Mouse (Mus musculus) heart, embryonic 16.5 days (tissue): ENCODE measurements around the gene Lrtm2. TPM values are rescaled to one million over a fixed set of nuclear protein-coding genes. Genes with fewer than 3 reads are reported as not detected.

Experiments used
- ATAC-seq: fragments of 200-750 bp; cut with Nextera tagmentation; replicated peaks from 2 replicates; pipeline ENCODE4 v1.8.0; 2017; ENCODE audit warnings: moderate number of reproducible peaks; ENCODE audit not compliant: insufficient read depth, low FRiP score; ENCODE audit errors: extremely low read depth
- H3K27ac ChIP-seq: fragments of 300-500 bp; sonication (generic); 2 replicates; pipeline ENCODE4 v1.5.1; 2014; ENCODE audit warnings: mild to moderate bottlenecking, low read length, control low read depth, moderate library complexity
- H3K27me3 ChIP-seq: fragments of 300-500 bp; sonication (generic); 2 replicates; pipeline ENCODE4 v1.6.1; 2014; ENCODE audit warnings: low read length, mixed read lengths; ENCODE audit not compliant: control insufficient read depth, insufficient read depth
- H3K36me3 ChIP-seq: fragments of 300-500 bp; sonication (generic); 2 replicates; pipeline ENCODE4 v1.6.1; 2014; ENCODE audit not compliant: control insufficient read depth, insufficient read depth
- H3K4me1 ChIP-seq: fragments of 300-500 bp; sonication (generic); 2 replicates; pipeline ENCODE4 v1.6.1; 2014; ENCODE audit warnings: low read length, mixed read lengths; ENCODE audit not compliant: control insufficient read depth, insufficient read depth
- H3K4me2 ChIP-seq: fragments of 300-500 bp; sonication (generic); 2 replicates; pipeline ENCODE4 v1.6.1; 2014; ENCODE audit warnings: low read depth, mild to moderate bottlenecking, control low read depth, low read length
- H3K4me3 ChIP-seq: fragments of 300-500 bp; sonication (generic); 2 replicates; pipeline ENCODE4 v1.5.1; 2014; ENCODE audit warnings: mild to moderate bottlenecking, control low read depth, low read length
- H3K9ac ChIP-seq: fragments of 300-500 bp; sonication (generic); 2 replicates; pipeline ENCODE4 v1.6.1; 2014; ENCODE audit warnings: low read length, control low read depth
- H3K9me3 ChIP-seq: fragments of 300-500 bp; sonication (generic); replicated peaks from 2 replicates; pipeline ENCODE4 v1.6.1; 2016; ENCODE audit warnings: low read length; ENCODE audit not compliant: control insufficient read depth
- WGBS: fragments of 180-500 bp; shearing (Covaris S2); extraction: QIAGEN DNeasy Blood & Tissue Kit; methylation state at CpG from one replicate; pipeline ENCODE4 v1.1.7; 2014; 5-methylcytosine and 5-hydroxymethylcytosine counted together
- polyA plus RNA-seq: library from polyadenylated mRNA; unstranded; fragments of >200 nt; fragmentation: Nextera tagmentation; extraction: Ambion mirVana; gene quantifications from 2 replicates; pipeline ENCODE4 v1.2.1, GENCODE M21; 2015

Lrtm2 gene
- polyA plus RNA-seq, 1 experiment from 2014 or later = 0.32 TPM

DNA sequence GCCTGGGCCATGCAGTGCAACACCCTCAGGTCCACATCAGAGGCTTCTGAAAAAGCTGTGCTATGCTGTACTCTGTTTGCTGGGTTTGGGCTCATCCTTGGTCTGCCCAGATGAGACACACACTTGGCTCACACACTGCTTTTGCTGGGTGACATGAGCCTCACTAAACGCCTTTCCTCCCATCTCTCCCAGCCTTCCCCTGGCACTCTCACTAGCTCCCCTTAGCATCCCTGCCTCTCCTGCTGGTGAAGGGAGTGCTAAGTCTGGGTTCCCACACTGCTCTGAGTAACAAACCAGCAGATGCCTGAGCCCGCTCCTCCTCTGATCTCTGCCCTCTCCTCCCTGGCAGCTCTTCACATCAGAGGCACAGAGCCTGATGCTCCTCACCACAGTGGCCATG lies 53.9 kb downstream of the Lrtm2 start:
- no peaks in the 10 kb centered on the region for H3K4me1 ChIP-seq
- no peaks in the 10 kb centered on the region for H3K36me3 ChIP-seq
- H3K4me3 ChIP-seq = no peak overlapping the region
- H3K4me2 ChIP-seq = no peak overlapping the region
- no peak overlapping the region for H3K27ac ChIP-seq
- no peak overlapping the region for H3K9ac ChIP-seq
- 86% methylated on average over 2 of the region's 2 CpGs for WGBS
- no peaks in the 10 kb centered on the region for H3K9me3 ChIP-seq
- no peak for ATAC-seq
- no peaks in the 10 kb centered on the region for H3K27me3 ChIP-seq

Other genes with a start within 250 kb of the Lrtm2 start
- 8.7 and 9.0 TPM in 2 replicates for gene Dcp1b, start 155.5 kb downstream of the Lrtm2 start, polyA plus RNA-seq
- 66.2 and 72.2 TPM in 2 replicates for gene Cacna1c, start 134.3 kb downstream of the Lrtm2 start, polyA plus RNA-seq
- gene Cacna2d4, start 94.2 kb downstream of the Lrtm2 start, polyA plus RNA-seq = 0.36 and 0.45 TPM in 2 replicates
- gene Adipor2, start 86.9 kb upstream of the Lrtm2 start, polyA plus RNA-seq = 29.8 and 37.5 TPM in 2 replicates
- 3.3 and 4.3 TPM in 2 replicates for gene Fbxl14, start 148.9 kb upstream of the Lrtm2 start, polyA plus RNA-seq
- gene Wnt5b, start 213.6 kb upstream of the Lrtm2 start, polyA plus RNA-seq = 5.1 and 5.6 TPM in 2 replicates